Mouse (Mus musculus): ENCODE results near the gene Dcaf7.
A peak's percentile ranks its signal among the peaks of the same experiment; 100 is the strongest.

Gene Dcaf7

DNA sequence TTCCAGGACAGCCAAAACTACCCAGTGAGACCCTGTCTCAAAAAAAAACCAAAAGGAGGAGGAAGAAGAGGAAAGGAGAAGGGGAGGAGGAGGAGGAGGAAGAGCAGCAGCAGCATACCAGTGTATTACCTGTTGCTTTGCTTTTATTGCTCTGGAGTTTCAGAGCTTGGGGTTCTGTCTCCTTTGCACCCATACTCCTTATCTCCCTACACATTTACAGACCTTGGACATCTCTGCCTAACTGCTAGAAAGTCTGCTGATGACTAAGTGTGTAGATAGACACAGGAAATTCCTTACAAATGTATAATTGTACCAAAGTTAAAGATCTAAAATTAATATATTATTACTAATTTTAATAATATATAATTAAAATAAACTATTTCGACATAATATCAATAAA, 8.6 kb downstream of the Dcaf7 start:
- no peak for DNase-seq (ENCODE audit: low read depth, low spot score)

- no peak for DNase-seq (ENCODE audit: low read depth, low spot score)
These were observed 9.1 kb downstream of the Dcaf7 start for GRCm38 (mm10) chr11:106045780-106046179.

- DNase-seq (ENCODE audit: low read depth, low spot score): no peak
These were observed 9.9 kb downstream of the Dcaf7 start for GRCm38 (mm10) chr11:106046584-106046983.

GRCm38 (mm10) chr11:106053921-106054320, 17.2 kb downstream of the Dcaf7 start:
- no peak for DNase-seq (ENCODE audit: low read depth, low spot score)

DNA sequence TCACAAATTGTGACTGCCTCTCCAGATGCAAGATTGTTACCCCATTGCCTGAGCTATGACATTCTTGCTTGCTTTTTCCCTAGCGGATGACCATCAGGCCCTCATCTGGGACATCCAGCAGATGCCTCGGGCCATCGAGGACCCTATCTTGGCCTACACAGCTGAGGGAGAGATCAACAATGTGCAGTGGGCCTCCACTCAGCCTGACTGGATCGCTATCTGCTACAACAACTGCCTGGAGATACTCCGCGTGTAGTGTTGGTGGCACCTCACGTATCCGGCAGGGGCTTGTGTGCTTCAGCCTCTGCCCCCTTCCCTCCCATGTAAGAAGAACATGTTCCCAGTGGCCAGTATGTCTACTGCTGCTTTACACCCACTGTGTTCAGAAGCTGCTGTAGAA, 17.9 kb downstream of the Dcaf7 start:
- DNase-seq (ENCODE audit: low read depth, low spot score): no peak

- DNase-seq (ENCODE audit: low read depth, low spot score): no peak
These were observed 18.7 kb downstream of the Dcaf7 start for GRCm38 (mm10) chr11:106055341-106055740.

DNA sequence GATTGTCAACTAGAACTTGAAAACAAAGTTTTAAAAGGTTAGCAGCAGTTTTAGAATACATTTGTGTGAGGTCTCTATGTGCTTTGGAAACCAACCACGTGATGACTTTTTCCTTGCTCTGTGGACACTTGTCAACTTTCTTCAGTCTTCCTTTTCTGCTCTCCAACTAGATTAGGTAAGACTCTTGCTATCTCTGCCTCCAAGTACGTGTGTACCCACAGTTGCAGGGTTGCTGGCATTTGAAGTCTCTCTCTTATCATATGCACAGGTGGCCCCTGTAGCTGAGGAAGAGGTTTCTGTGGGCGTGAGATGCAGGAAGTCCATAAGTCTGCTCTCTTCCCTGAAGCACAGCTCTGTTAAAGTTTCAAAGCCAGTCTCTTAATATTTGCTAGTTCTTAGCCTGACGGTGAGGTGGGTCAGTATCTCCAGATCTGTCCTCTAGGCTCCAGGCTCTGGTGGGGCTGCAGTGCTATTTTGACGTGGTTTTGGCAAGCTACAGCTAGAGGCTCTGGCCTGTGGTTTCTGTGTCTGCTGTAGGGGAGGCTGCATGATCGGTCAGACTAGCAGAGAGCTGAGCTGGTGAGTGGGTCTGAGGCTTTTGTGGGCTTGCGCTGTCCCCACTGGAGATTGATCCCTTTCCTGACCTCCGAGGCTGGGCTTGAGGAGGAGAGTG, 20.3 kb downstream of the Dcaf7 start:
- no peak for DNase-seq (ENCODE audit: low read depth, low spot score)

DNA sequence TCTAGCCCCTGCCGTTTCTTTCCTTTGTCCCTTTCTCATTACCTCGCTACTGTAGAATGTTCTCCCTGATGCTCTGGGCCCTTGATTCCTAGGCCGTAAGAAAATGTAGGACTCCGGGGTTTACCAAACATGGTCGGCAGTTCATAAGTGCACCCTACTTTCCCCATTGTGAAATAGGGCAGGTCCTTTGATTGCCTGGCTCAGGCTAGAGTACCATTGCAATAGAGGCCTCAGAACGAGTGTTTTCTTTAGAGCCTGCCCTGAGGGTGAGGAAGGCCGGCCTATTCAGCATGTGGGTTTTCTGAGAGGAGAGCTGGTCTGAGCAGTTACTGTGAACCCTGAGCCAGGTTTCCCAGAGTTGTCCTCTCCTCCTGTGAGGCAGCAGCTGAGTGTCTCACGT, 21.3 kb downstream of the Dcaf7 start:
- no peak for DNase-seq (ENCODE audit: low read depth, low spot score)

DNA sequence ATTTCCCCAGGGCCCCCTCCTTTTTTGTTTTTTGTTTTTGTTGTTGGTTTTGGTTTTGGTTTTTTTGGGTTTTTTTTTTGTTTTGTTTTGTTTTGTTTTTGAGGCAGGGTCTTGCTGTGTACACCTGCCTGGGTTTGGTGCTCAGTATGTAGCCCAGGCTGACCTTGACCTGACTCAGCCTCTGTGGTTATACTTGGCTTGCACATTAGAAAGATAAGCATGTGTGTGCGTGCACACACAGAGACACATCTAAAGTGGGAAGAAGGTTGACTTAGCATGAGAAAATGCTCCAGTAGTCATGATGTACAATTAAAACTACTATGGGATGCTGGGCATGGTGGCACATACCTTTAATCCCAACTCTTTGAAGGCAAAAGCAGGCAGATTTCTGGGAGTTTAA, 23.9 kb downstream of the Dcaf7 start:
- DNase-seq (ENCODE audit: low read depth, low spot score): no peak

DNA sequence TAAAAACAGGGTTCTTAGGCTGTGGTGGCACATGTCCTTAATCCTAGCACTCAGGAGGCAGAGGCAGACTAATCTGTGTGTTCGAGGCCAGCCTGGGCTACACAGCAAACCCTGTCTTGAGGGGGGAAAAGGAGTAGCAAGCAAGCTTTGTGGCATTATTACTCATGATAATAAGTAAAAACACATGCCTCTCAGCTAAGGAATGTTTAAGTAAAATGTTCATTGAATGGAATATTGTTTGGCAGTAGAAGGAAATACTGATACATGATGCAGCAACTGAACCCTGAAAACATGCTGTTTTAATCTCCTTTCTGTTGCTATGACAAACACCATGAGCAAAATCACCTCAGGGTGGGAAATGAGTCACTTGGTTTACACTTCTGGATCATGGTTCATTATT, 24.6 kb downstream of the Dcaf7 start:
- no peak for DNase-seq (ENCODE audit: low read depth, low spot score)

DNA sequence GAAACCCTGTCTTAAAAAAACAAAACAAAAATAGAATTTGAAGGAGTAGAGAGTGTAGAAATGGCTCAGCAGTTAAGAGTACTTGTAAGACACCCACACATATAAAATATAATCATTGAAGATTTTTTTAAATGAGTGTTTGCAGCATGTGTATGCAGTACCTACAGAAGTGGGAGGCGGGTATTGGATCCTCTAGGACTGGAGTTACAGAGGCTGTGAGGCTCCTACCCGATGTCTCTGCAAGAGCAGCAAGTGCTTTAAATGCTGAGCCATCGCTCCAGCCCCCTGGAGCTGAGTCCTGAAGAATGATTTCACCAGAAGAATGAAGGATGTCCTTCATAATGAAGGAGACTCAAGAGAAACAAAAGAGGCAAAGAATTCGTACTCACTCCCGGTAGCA, 27.1 kb downstream of the Dcaf7 start:
- DNase-seq (ENCODE audit: low read depth, low spot score): no peak

DNA sequence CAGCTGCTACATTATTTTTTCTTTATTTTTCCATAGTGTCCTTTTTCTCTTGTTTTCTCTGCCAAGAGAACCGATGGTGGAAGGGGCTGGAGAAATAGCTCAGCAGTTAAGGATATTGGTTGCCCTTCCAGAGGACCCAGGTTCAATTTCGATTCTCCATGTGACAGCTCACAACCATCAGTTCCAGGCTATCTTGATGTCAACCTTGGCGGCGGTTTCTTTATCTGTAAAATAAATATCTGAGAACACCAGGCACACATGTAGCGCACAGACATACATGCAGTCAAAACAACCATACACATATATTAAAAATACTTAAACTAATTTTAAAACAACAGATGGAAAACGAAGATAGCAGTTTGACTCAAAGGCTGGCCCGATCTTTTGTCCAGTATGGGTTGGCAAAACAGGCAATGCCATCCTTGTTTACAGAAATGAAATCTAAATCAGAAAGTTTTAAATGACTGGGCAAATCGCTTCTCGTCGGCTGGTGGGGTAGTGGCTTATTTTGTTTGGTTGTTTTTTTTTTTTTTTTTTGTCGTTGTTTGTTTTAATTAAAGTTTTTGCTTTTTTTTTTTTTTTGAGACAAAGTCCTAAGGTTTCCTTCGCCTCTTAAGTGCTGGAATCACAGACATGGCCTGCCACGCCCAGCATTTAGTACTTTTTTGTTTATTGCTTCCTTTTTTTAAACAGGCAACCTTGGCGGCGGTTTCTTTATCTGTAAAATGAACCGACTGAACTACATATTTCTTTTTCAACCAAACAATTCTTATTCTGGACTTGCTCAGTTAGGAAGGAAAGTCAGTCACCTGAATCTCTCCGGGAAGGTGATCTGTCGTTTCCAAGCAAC, 28.6 kb downstream of the Dcaf7 start:
- no peak for DNase-seq (ENCODE audit: low read depth, low spot score)

- peak; percentile 89 for DNase-seq (ENCODE audit: low read depth, low spot score)
These were observed 29.4 kb downstream of the Dcaf7 start, which contains the start of gene Taco1 for GRCm38 (mm10) chr11:106065923-106066571. Taco1 (plus strand) TSS chr11:106066061.

DNA sequence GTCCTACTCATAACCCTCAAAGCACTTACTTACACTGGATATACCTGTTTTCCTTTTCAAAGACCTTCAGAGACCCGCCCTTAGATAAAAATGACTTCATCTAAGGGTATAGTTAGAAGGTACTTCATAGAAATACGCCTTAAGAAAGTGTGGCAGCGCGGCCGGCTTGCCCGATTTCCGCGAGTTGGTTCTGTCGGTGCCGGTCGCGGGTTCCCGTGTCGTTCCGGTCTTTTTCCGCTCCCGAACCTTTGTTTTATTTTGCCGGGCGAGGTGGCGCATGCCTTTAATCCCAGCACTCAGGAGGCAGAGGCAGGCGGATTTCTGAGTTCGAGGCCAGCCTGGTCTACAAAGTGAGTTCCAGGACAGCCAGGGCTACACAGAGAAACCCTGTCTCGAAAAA, 29.9 kb downstream of the Dcaf7 start:
- peak; percentile 87 for DNase-seq (ENCODE audit: low read depth, low spot score)

DNA sequence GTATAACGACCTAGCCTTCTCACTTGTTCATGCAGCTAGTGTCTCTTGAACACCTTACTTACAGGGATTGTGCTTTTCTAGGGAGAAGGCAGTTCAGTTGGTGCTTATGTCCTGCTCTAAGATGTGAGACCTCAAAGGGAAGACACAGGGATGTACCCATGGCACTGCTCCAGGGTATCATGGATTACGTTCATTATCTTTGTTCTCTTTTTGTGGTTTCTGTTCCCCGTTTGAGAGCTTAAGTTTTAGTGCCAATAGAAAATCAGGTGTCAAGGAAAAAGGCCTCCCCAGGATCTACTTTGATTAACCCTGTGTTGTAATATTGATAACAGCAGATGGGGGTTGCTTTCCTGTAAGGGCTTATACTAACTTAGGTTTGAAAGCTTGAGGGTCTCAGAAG, 37.1 kb downstream of the Dcaf7 start:
- DNase-seq (ENCODE audit: low read depth, low spot score): no peak

DNA sequence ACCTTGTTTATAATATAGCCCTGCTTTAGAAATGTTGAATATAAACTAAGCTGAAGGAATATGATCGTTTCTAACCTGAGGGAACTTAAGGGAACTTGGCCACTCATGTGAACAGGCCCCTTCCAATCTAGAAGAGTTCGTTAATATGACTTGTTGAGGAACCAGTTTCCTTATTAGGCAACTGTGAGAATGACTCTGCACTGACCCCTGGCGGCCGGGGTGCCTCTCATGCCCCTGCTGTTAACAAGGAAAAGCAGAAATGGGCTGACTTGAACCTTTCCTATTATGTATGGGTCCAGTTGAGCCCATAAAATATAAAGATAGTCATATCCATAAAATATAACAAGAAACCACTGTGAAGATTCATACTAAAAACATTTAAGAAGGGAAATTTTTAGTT, 39.6 kb downstream of the Dcaf7 start:
- DNase-seq (ENCODE audit: low read depth, low spot score): peak; percentile 48

DNA sequence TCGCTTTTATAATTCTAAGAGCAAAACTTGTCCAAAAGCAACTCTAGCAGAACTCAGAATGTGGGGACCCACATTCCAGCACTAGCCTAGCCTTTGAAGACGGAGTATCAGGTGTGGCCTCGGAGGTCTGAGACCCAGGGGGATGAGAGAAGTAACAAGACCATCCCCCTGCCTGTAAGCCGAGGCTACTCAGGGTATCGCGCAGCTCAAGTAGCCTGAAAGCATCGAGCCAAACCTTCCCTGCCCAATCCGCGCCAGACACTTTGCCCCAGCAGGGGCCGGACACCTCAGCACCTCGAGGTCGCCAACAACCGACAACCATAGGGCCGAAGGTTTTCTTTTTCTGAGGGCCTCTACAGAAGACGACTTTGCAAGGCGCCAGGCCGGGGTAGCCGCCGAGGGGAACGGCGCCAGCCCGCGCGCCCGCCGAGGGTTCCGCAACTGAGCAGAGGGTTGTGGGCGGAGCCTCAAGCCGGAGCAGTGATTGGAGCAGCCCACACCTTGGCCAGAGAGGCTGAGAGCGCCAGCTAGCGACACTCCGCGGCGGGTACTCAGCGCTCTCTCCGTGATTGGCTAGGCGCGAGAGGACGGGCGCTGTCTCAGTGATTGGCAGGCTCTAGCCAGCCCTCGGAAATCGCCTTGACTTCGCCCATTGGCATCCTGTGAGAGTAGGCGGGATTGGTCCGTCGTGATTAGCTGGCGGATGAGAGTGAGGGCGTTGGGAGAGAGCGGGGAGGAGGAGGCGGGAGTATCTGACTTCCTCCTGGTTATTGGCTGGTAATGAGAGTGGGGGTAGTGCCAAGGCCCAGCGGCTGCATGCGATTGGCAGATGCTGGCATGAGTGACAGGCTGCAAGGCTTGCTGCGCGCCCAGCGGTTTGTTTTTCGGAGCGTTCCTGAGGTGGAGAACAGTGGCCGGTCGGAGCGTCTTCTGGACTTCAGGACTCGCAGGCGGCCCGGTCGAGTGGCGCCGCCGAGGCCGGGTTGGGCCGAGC, 47.3 kb downstream of the Dcaf7 start, which contains the start of gene Map3k3:
Gene Map3k3, plus strand, starts transcription at position 906 of the 994 bp plus-strand sequence.
- DNase-seq (ENCODE audit: low read depth, low spot score): peak; percentile 97

GRCm38 (mm10) chr11:106084911-106085561, 48.4 kb downstream of the Dcaf7 start:
- DNase-seq (ENCODE audit: low read depth, low spot score): peak; percentile 59

DNA sequence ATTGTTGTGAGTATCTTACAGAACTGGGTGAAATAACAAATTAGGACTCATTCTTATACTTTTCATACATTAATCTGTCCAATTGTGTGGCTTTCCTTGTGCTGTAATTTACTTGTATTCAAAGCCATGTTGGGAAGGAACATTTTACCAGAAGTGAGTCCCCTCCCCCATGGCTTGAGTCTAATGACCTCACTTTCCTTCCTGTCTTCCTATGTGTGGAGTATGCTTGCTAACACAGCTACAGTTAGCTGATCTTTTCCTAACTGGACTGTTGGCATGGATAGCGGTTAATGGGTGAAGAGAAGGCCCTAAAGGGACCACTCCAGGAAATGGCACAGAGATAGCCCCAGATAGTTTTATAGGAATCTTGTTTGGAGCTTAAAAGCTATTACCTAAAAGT, 61.6 kb downstream of the Dcaf7 start:
- no peak for DNase-seq (ENCODE audit: low read depth, low spot score)

DNA sequence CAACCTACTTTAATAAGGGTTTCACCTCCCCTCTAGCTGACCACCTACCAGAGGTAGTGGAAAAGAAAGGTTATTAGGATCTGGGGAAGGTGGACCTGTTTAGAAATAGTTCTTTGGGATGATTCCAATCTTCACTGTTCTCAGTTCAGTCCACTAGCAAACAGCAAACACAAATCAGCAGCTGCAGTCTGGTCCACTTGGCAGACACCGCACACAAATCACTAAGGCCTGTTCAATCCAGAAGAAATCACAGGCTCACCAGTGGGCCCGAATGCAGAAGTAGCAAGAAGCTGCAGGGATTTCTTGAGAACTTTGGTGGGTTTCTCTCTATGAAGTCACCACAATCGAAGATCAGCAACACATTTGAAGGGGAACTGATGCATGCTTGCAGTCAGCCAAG, 66.2 kb downstream of the Dcaf7 start:
- DNase-seq (ENCODE audit: low read depth, low spot score): no peak

All from embryo, embryonic 11.5 days (tissue).